Mouse (Mus musculus): ENCODE results near the gene Sec1. TPM values are rescaled to one million over a fixed set of nuclear protein-coding genes. Genes with fewer than 3 reads are reported as not detected.
A peak's percentile ranks its signal among the peaks of the same experiment; 100 is the strongest.

Sec1 gene
- polyA plus RNA-seq, 1 experiment from 2014 or later, result 0.13 TPM

DNA sequence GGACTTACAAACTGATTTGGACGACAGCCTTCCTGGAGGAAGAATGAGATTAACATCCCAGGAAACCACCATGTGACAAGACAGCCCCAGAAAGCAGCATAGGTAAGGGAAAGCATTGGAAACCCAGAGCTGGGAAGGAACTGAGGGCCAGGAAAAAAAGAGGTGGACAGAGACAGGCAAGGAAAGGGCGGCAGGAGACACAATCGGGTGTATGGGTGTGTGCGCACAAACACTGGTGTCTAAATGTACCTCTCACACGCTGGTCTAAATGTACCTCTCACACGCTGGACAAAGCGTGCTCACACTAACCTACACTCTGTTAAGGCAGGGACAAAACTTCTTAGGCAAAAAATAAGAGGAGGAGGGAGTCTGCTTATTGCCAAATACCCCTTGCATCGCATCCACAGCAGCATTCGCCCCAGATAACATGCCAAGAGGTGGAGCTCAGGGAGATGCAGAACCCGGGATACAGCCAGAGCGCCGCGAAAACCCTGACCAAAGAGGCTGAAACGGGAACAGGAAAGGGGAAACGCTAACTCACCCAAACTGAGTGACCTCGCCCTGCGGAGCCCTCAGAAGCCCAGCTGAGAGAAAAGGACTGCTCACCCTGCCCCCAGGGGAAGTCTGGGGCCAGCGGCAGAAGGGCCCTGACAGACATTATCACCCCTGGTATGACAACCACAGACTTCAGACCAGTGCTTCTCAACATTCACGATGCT lies 21.7 kb upstream of the Sec1 start:
- peaks cover 37% of the 10 kb centered on the region for H3K36me3 ChIP-seq (ENCODE audit: insufficient read depth, low read length)
- 83% methylated on average over 19 of the region's 19 CpGs for WGBS
- no peaks in the 10 kb centered on the region for H3K9me3 ChIP-seq (replicated peaks; ENCODE audit: low read length)
- TF ChIP-seq CTCF (IDR thresholded peaks at IDR 0.05; ENCODE audit: low read depth), result no peak
- DNase-seq (ENCODE audit: low spot score) (no peak), ATAC-seq (replicated peaks; ENCODE audit: low FRiP score, low read depth) (no peak)
- peak overlapping the region; percentile 63 for H3K4me3 ChIP-seq (replicated peaks; ENCODE audit: low read depth, low read length)
- H3K27me3 ChIP-seq (ENCODE audit: insufficient read depth, low read length), result no peaks in the 10 kb centered on the region
- peak overlapping the region; percentile 70 for H3K4me2 ChIP-seq (ENCODE audit: low read length)
- 0 out of 2 replicates have a peak overlapping the region, but pooled peaks have one; percentile 50 for H3K27ac ChIP-seq
- H3K9ac ChIP-seq (ENCODE audit: low read depth, low read length), result 0 out of 2 replicates have a peak overlapping the region, but pooled peaks have one; percentile 31
- H3K4me1 ChIP-seq (replicated peaks; ENCODE audit: insufficient read depth, low read length), result peaks cover 20% of the 10 kb centered on the region

- TF ChIP-seq CTCF (IDR thresholded peaks at IDR 0.05; ENCODE audit: low read depth), result no peak
- no peaks in the 10 kb centered on the region for H3K27me3 ChIP-seq (ENCODE audit: insufficient read depth, low read length)
- peaks cover 39% of the 10 kb centered on the region for H3K36me3 ChIP-seq (ENCODE audit: insufficient read depth, low read length)
- WGBS, result 7% methylated on average over 34 of the region's 34 CpGs
- peak within 1 kb of the TSS; percentile 63 for H3K4me3 ChIP-seq (replicated peaks; ENCODE audit: low read depth, low read length)
- no peaks in the 10 kb centered on the region for H3K9me3 ChIP-seq (replicated peaks; ENCODE audit: low read length)
- DNase-seq (ENCODE audit: low spot score), result peak; percentile 99
- H3K4me2 ChIP-seq (ENCODE audit: low read length), result peak within 1 kb of the TSS; percentile 70
- peak; percentile 87 for ATAC-seq (replicated peaks; ENCODE audit: low FRiP score, low read depth)
- peak within 1 kb of the TSS; percentile 83 for H3K27ac ChIP-seq
- H3K9ac ChIP-seq (ENCODE audit: low read depth, low read length), result peak within 1 kb of the TSS; percentile 72
- H3K4me1 ChIP-seq (replicated peaks; ENCODE audit: insufficient read depth, low read length), result peaks cover 20% of the 10 kb centered on the region
Measured at GRCm38 (mm10) chr7:45715090-45715708, 21.0 kb upstream of the Sec1 start, which contains the start of gene Rpl18. Rpl18 (plus strand) TSS chr7:45715457.

DNA sequence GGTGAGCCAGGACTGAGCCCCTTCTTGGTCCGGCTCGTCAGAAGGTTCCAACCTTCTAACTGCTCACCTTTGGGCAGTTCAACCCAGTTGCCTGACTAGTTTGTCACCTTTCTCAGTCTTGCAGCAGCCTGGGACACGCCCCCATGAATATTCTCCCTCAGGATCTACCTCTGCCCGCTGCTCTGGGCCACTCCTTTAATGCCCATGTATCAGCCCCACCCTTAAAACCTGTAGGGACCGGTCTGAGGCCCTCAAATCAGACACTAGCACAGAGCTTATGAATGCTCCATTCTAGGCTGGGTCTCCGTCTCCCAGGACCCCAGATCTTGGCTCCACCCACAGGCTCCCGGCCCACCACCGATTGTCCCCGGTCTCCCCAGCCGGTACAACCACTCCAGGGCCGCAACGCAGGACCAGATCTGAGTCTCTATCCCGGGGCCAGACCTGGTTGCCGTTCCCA lies 20.5 kb upstream of the Sec1 start:
- 5% methylated on average over 14 of the region's 14 CpGs for WGBS
- DNase-seq (ENCODE audit: low spot score) (no peak), ATAC-seq (replicated peaks; ENCODE audit: low FRiP score, low read depth) (peak; percentile 56)
- no peaks in the 10 kb centered on the region for H3K9me3 ChIP-seq (replicated peaks; ENCODE audit: low read length)
- no peak for TF ChIP-seq CTCF (IDR thresholded peaks at IDR 0.05; ENCODE audit: low read depth)
- peaks cover 20% of the 10 kb centered on the region for H3K4me1 ChIP-seq (replicated peaks; ENCODE audit: insufficient read depth, low read length)
- H3K27me3 ChIP-seq (ENCODE audit: insufficient read depth, low read length), result no peaks in the 10 kb centered on the region
- peak overlapping the region; percentile 83 for H3K27ac ChIP-seq
- H3K9ac ChIP-seq (ENCODE audit: low read depth, low read length), result peak overlapping the region; percentile 72
- H3K36me3 ChIP-seq (ENCODE audit: insufficient read depth, low read length), result peaks cover 40% of the 10 kb centered on the region
- peak overlapping the region; percentile 63 for H3K4me2 ChIP-seq (ENCODE audit: low read length)
- peak overlapping the region; percentile 63 for H3K4me3 ChIP-seq (replicated peaks; ENCODE audit: low read depth, low read length)

DNA sequence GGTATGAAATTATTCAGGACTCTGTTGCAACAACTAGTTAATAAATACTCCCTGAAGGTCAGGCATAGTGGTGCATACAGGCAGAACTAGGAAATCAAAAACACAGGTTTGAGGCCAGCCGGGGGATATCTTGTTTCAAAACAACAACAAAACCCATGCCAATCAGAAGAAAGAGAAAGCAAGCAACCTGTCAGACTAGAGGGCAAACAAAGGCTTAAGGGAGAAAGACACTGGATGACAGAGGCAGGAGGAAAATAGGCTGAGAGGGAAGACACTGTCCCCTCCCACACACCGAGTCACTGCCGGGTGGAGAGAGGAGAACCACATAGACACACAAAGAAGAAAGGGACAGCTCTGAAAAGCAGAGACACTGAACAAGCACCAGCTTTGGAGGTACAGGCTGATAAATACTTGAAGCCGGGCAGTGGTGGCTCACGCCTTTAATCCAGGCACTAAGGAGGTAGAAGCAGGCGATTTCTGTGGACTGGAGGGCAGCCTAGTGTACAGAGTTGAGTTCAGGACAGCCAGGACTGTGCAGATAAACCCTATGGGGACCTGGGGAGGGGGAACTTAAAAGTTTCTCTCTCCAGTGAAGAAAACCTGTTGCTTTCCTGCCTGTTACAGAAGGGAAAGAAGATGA lies 19.8 kb upstream of the Sec1 start:
- no peak for DNase-seq (ENCODE audit: low spot score)
- no peak for TF ChIP-seq CTCF (IDR thresholded peaks at IDR 0.05; ENCODE audit: low read depth)
- no peak for ATAC-seq (replicated peaks; ENCODE audit: low FRiP score, low read depth)
- Histone ChIP-seq H3K27ac (peak overlapping the region; percentile 83), H3K9me3 (replicated peaks; ENCODE audit: low read length) (no peaks in the 10 kb centered on the region), H3K4me3 (replicated peaks; ENCODE audit: low read depth, low read length) (peak overlapping the region; percentile 63), H3K4me1 (replicated peaks; ENCODE audit: insufficient read depth, low read length) (peaks cover 13% of the 10 kb centered on the region), H3K27me3 (ENCODE audit: insufficient read depth, low read length) (no peaks in the 10 kb centered on the region), H3K9ac (ENCODE audit: low read depth, low read length) (peak overlapping the region; percentile 72), H3K36me3 (ENCODE audit: insufficient read depth, low read length) (peaks cover 38% of the 10 kb centered on the region), H3K4me2 (ENCODE audit: low read length) (peak overlapping the region; percentile 63)
- 69% methylated on average over 6 of the region's 6 CpGs for WGBS

DNA sequence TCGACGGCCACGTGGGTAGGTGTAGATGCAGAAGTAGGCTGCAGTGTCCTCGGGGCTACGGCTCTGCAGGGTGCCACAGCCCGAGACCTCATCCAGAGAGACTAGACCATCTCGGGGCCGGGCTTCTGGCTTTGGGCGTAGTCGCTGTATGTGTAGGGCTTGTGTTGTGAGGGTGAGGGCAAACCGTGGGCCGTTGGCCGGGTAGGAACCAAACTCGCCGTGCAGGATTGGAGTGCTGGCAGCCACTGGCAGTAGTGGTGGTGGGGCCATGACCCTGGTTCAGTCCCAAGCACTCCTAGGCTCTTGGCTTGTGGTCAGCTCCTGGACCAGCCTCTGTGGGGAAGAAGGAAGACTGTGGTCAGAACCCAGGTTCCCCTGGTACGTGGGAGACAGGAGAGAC lies 19.2 kb upstream of the Sec1 start:
- H3K4me2 ChIP-seq (ENCODE audit: low read length), result no peak overlapping the region
- H3K4me1 ChIP-seq (replicated peaks; ENCODE audit: insufficient read depth, low read length), result peaks cover 17% of the 10 kb centered on the region
- no peak for ATAC-seq (replicated peaks; ENCODE audit: low FRiP score, low read depth)
- H3K27me3 ChIP-seq (ENCODE audit: insufficient read depth, low read length), result no peaks in the 10 kb centered on the region
- no peak for TF ChIP-seq CTCF (IDR thresholded peaks at IDR 0.05; ENCODE audit: low read depth)
- H3K27ac ChIP-seq, result peak overlapping the region; percentile 42; the same call in 1 of the 2 replicates
- 91% methylated on average over 16 of the region's 16 CpGs for WGBS
- H3K4me3 ChIP-seq (replicated peaks; ENCODE audit: low read depth, low read length), result no peak overlapping the region
- no peaks in the 10 kb centered on the region for H3K9me3 ChIP-seq (replicated peaks; ENCODE audit: low read length)
- H3K9ac ChIP-seq (ENCODE audit: low read depth, low read length), result no peak overlapping the region
- DNase-seq (ENCODE audit: low spot score), result no peak
- H3K36me3 ChIP-seq (ENCODE audit: insufficient read depth, low read length), result peaks cover 38% of the 10 kb centered on the region

GRCm38 (mm10) chr7:45712022-45712757 lies 18.0 kb upstream of the Sec1 start:
- H3K4me1 ChIP-seq (replicated peaks; ENCODE audit: insufficient read depth, low read length), result peaks cover 24% of the 10 kb centered on the region

More at GRCm38 (mm10) chr7:45712022-45712757, 18.0 kb upstream of the Sec1 start:
- Histone ChIP-seq H3K9me3 (replicated peaks; ENCODE audit: low read length) (no peaks in the 10 kb centered on the region), H3K4me3 (replicated peaks; ENCODE audit: low read depth, low read length) (no peak overlapping the region), H3K27me3 (ENCODE audit: insufficient read depth, low read length) (no peaks in the 10 kb centered on the region), H3K9ac (ENCODE audit: low read depth, low read length) (no peak overlapping the region), H3K4me2 (ENCODE audit: low read length) (no peak overlapping the region), H3K27ac (no peak overlapping the region), H3K36me3 (ENCODE audit: insufficient read depth, low read length) (peaks cover 38% of the 10 kb centered on the region)
- no peak for DNase-seq (ENCODE audit: low spot score)
- WGBS, result 87% methylated on average over 21 of the region's 21 CpGs
- TF ChIP-seq CTCF (IDR thresholded peaks at IDR 0.05; ENCODE audit: low read depth), result no peak
- no peak for ATAC-seq (replicated peaks; ENCODE audit: low FRiP score, low read depth)
